Comparison of ENCODE assay signal across 25 mouse cellular contexts in genomic region chr13:56336982-56337381, GRCm38 (mm10). TPM values are rescaled to one million over a fixed set of nuclear protein-coding genes. Genes with fewer than 3 reads are reported as not detected.
DNase-seq lines count a peak whose midpoint lies in the region; ATAC-seq and TF ChIP-seq lines count a peak whose summit lies in the region.
"Had no signal": no experiment of that assay in that cellular context is flagged by ENCODE, and none has a peak within 500 bp of the region (broad histone marks: within the 10 kb centered on the region; RNA-seq: fewer than 3 reads in every experiment).

No protein-coding gene starts in this region.

- TF ChIP-seq CTCF in forebrain, postnatal 0 days (IDR thresholded peaks at IDR 0.05; ENCODE audit: low read depth) = no peak

- peak; percentile 83 for ATAC-seq in forebrain, postnatal 0 days
- ATAC-seq in forebrain, embryonic 11.5 days (replicated peaks; ENCODE audit: low FRiP score) = no peak
- peak; percentile 69 for ATAC-seq in heart, embryonic 15.5 days (replicated peaks; ENCODE audit: insufficient number of reproducible peaks, insufficient read depth, low FRiP score, low read depth)
- ATAC-seq in intestine, embryonic 16.5 days = no peak
- ATAC-seq: intestine, postnatal 0 days; liver, postnatal 0 days had no signal

- 0 out of 2 replicates have a peak overlapping the region, but pooled peaks have one; percentile 9 for H3K27ac ChIP-seq in forebrain, postnatal 0 days (ENCODE audit: low read depth, low read length)
- no peak overlapping the region for H3K27ac ChIP-seq in forebrain, embryonic 11.5 days (ENCODE audit: low read depth, low read length)
- peak overlapping the region; percentile 80 for H3K27ac ChIP-seq in heart, embryonic 15.5 days
- H3K27ac ChIP-seq in intestine, embryonic 16.5 days (ENCODE audit: low read length) = no peak overlapping the region
- H3K27ac ChIP-seq: gastrocnemius, adult 2 months; hindbrain, embryonic 15.5 days; kidney, embryonic 15.5 days; limb, embryonic 10.5 days; stomach, embryonic 15.5 days had no signal

- H3K36me3 ChIP-seq in forebrain, postnatal 0 days (ENCODE audit: insufficient read depth) = no peaks in the 10 kb centered on the region
- no peaks in the 10 kb centered on the region for H3K36me3 ChIP-seq in forebrain, embryonic 11.5 days (ENCODE audit: control insufficient read depth, insufficient read depth, low read length)
- H3K36me3 ChIP-seq in heart, embryonic 15.5 days = no peaks in the 10 kb centered on the region
- no peaks in the 10 kb centered on the region for H3K36me3 ChIP-seq in intestine, embryonic 16.5 days (ENCODE audit: control insufficient read depth, insufficient read depth, low read length)
- H3K36me3 ChIP-seq: hindbrain, embryonic 15.5 days; kidney, embryonic 15.5 days; limb, embryonic 10.5 days; stomach, embryonic 15.5 days had no signal

- no peak overlapping the region for H3K4me2 ChIP-seq in forebrain, postnatal 0 days (ENCODE audit: low read depth)
- H3K4me2 ChIP-seq in forebrain, embryonic 11.5 days (ENCODE audit: low read depth, low read length, severe bottlenecking) = no peak overlapping the region
- peak overlapping the region; percentile 43 for H3K4me2 ChIP-seq in heart, embryonic 15.5 days
- H3K4me2 ChIP-seq in intestine, embryonic 16.5 days (ENCODE audit: low read depth, low read length) = no peak overlapping the region
- H3K4me2 ChIP-seq: hindbrain, embryonic 15.5 days; kidney, embryonic 15.5 days; stomach, embryonic 15.5 days had no signal

- 20% methylated on average over 8 of the region's 8 CpGs for WGBS in forebrain, postnatal 0 days
- 61% methylated on average over 8 of the region's 8 CpGs for WGBS in forebrain, embryonic 11.5 days
- WGBS in heart, embryonic 15.5 days = 31% methylated on average over 8 of the region's 8 CpGs
- 57% methylated on average over 8 of the region's 8 CpGs for WGBS in intestine, embryonic 16.5 days

- H3K27me3 ChIP-seq in forebrain, postnatal 0 days (ENCODE audit: insufficient read depth, low read length) = no peaks in the 10 kb centered on the region
- H3K27me3 ChIP-seq in forebrain, embryonic 11.5 days (ENCODE audit: control insufficient read depth, insufficient read depth, low read length) = no peaks in the 10 kb centered on the region
- H3K27me3 ChIP-seq in heart, embryonic 15.5 days = peaks cover 7% of the 10 kb centered on the region; the same call in 1 of the 2 replicates
- no peaks in the 10 kb centered on the region for H3K27me3 ChIP-seq in intestine, embryonic 16.5 days (replicated peaks; ENCODE audit: control insufficient read depth, insufficient read depth, low read length)
- H3K27me3 ChIP-seq: hindbrain, embryonic 15.5 days; kidney, embryonic 15.5 days; stomach, embryonic 15.5 days had no signal

- no peak overlapping the region for H3K4me3 ChIP-seq in forebrain, postnatal 0 days (ENCODE audit: low read depth, low read length)
- no peak overlapping the region for H3K4me3 ChIP-seq in forebrain, embryonic 11.5 days (ENCODE audit: low read depth, low read length)
- no peak overlapping the region for H3K4me3 ChIP-seq in heart, embryonic 15.5 days
- H3K4me3 ChIP-seq in intestine, embryonic 16.5 days (ENCODE audit: low read length) = no peak overlapping the region
- H3K4me3 ChIP-seq: gastrocnemius, adult 2 months; hindbrain, embryonic 15.5 days; kidney, embryonic 15.5 days; limb, embryonic 10.5 days; stomach, embryonic 15.5 days had no signal

- H3K9me3 ChIP-seq in forebrain, postnatal 0 days (ENCODE audit: low read length) = no peaks in the 10 kb centered on the region
- H3K9me3 ChIP-seq in forebrain, embryonic 11.5 days (ENCODE audit: control insufficient read depth, low read length) = no peaks in the 10 kb centered on the region
- no peaks in the 10 kb centered on the region for H3K9me3 ChIP-seq in heart, embryonic 15.5 days (replicated peaks)
- no peaks in the 10 kb centered on the region for H3K9me3 ChIP-seq in intestine, embryonic 16.5 days (ENCODE audit: control insufficient read depth, low read length)
- H3K9me3 ChIP-seq: hindbrain, embryonic 15.5 days; kidney, embryonic 15.5 days; limb, embryonic 10.5 days; stomach, embryonic 15.5 days had no signal

- 0 out of 2 replicates have a peak, but pooled peaks cover 5% of the 10 kb centered on the region for H3K4me1 ChIP-seq in forebrain, postnatal 0 days (ENCODE audit: insufficient read depth)
- H3K4me1 ChIP-seq in forebrain, embryonic 11.5 days (replicated peaks; ENCODE audit: control insufficient read depth, insufficient read depth, low read length) = no peaks in the 10 kb centered on the region
- peaks cover 19% of the 10 kb centered on the region for H3K4me1 ChIP-seq in heart, embryonic 15.5 days (replicated peaks)
- H3K4me1 ChIP-seq in intestine, embryonic 16.5 days (ENCODE audit: control insufficient read depth, insufficient read depth, low read length) = no peaks in the 10 kb centered on the region
- H3K4me1 ChIP-seq: stomach, embryonic 15.5 days had no signal

- intact Hi-C loops in heart, postnatal 14 days (cut with DNase I) = no loop called here

- peak; percentile 46 for DNase-seq in forebrain, postnatal 0 days
- DNase-seq in forebrain, embryonic 11.5 days (ENCODE audit: low spot score) = no peak
- no peak for DNase-seq in heart, postnatal 14 days
- peak; percentile 48 to 50 for DNase-seq in right cerebral cortex, postnatal 10 days (ENCODE audit: low spot score in 2 of 2)
- no peak for DNase-seq in right cerebral cortex, postnatal 14 days
- DNase-seq: adrenal gland, postnatal 25 days; B cell, adult 2 months; cerebellum, adult 18-20 months; cerebellum, postnatal 25 days; embryo, embryonic 11 days; gastrocnemius, adult 2 months; liver, postnatal 0 days; lung, postnatal 10 days; right cerebral cortex, postnatal 25 days; thymus, adult 2 months had no signal

- no peak overlapping the region for H3K9ac ChIP-seq in forebrain, postnatal 0 days
- H3K9ac ChIP-seq in forebrain, embryonic 11.5 days (ENCODE audit: low read length) = no peak overlapping the region
- H3K9ac ChIP-seq in heart, embryonic 15.5 days = no peak overlapping the region
- H3K9ac ChIP-seq in intestine, embryonic 16.5 days (ENCODE audit: low read depth, low read length) = no peak overlapping the region
- H3K9ac ChIP-seq: hindbrain, embryonic 15.5 days; kidney, embryonic 15.5 days; liver, postnatal 0 days; stomach, embryonic 15.5 days had no signal

RNA-seq across cellular contexts. Expression of gene Cxcl14, which starts 40.6 kb away (rescaled TPM):
- total RNA-seq in forebrain, postnatal 0 days (2014; rRNA removed) = 21.3 and 44.2 TPM in 2 replicates
- polyA plus RNA-seq in forebrain, postnatal 0 days (2015; fragmentation: Nextera tagmentation; extraction: Ambion mirVana) = 37.2 and 37.6 TPM in 2 replicates
- 8.6 and 10.9 TPM in 2 replicates for polyA plus RNA-seq in forebrain, embryonic 11.5 days (2014; fragmentation: Nextera tagmentation; extraction: Ambion mirVana)
- 1.0 and 2.1 TPM in 2 replicates for polyA plus RNA-seq in heart, embryonic 15.5 days (2015; fragmentation: Nextera tagmentation; extraction: Ambion mirVana)
- under 1 TPM; 0.27 to 0.57 TPM for total RNA-seq in heart, postnatal 14 days (2021)
- 8.8 TPM in 2 replicates for polyA plus RNA-seq in intestine, embryonic 16.5 days (2015; fragmentation: Nextera tagmentation; extraction: Ambion mirVana)
- total RNA-seq: granulocyte monocyte progenitor cell, adult 5-6 weeks; megakaryocyte progenitor cell, adult 5-6 weeks; monocyte, adult 5-6 weeks had no signal

Comparison
In these comparisons a context has a peak if more than half of its experiments do, and no peak if none do; other contexts are left out.
1. ATAC-seq: peak in forebrain, postnatal 0 days (single experiment) and heart, embryonic 15.5 days (single experiment); none in forebrain, embryonic 11.5 days (single experiment) and intestine, embryonic 16.5 days (single experiment).
2. DNase-seq: peak in forebrain, postnatal 0 days (single experiment) and right cerebral cortex, postnatal 10 days (2 of 2); none in forebrain, embryonic 11.5 days (single experiment), heart, postnatal 14 days (0 of 2) and right cerebral cortex, postnatal 14 days (single experiment).
3. H3K27ac ChIP-seq: peak in forebrain, postnatal 0 days (single experiment) and heart, embryonic 15.5 days (single experiment); none in forebrain, embryonic 11.5 days (single experiment) and intestine, embryonic 16.5 days (single experiment).